Mouse (Mus musculus) olfactory bulb, adult 2 months (tissue): Measurements from ENCODE around the gene Lag3. TPM values are rescaled to one million over a fixed set of nuclear protein-coding genes. Genes with fewer than 3 reads are reported as not detected.

Experiments
- H3K27ac ChIP-seq: fragments of 200-500 bp; 2 replicates; pipeline ENCODE4 v1.5.1; 2012; ENCODE audit warnings: low read depth, low read length; ENCODE audit not compliant: insufficient read depth
- H3K4me1 ChIP-seq: fragments of 200-500 bp; 2 replicates; pipeline ENCODE4 v1.6.1; 2012; ENCODE audit warnings: low read length; ENCODE audit not compliant: control insufficient read depth, insufficient read depth
- H3K4me3 ChIP-seq: fragments of 200-500 bp; 2 replicates; pipeline ENCODE4 v1.5.1; 2012; ENCODE audit warnings: mild to moderate bottlenecking, low read depth, low read length, moderate library complexity; ENCODE audit not compliant: insufficient read depth
- CTCF ChIP-seq: fragments of 200-500 bp; IDR thresholded peaks from 2 replicates; pipeline ENCODE4 v1.5.1; 2012; ENCODE audit warnings: low read depth, mild to moderate bottlenecking, low read length, moderate library complexity; ENCODE audit not compliant: insufficient read depth
- POLR2A ChIP-seq: fragments of 200-500 bp; IDR thresholded peaks from 2 replicates; pipeline ENCODE4 v1.6.1; 2012; ENCODE audit warnings: mild to moderate bottlenecking, low read depth, low read length, moderate library complexity; ENCODE audit not compliant: insufficient read depth
- WGBS: fragments of 180-500 bp; shearing (Covaris S2); methylation state at CpG from one replicate; pipeline ENCODE4 v1.1.7; 2018; 5-methylcytosine and 5-hydroxymethylcytosine counted together
- polyA plus RNA-seq: library from polyadenylated mRNA; stranded (reverse); fragments of >200 nt; gene quantifications from 2 replicates; pipeline ENCODE4 v1.2.4, GENCODE M21; 2012; ENCODE audit warnings: low replicate concordance; ENCODE audit not compliant: missing spikeins, insufficient read depth, insufficient read length

The Lag3 gene
- polyA plus RNA-seq, 1 experiment: not detected

DNA sequence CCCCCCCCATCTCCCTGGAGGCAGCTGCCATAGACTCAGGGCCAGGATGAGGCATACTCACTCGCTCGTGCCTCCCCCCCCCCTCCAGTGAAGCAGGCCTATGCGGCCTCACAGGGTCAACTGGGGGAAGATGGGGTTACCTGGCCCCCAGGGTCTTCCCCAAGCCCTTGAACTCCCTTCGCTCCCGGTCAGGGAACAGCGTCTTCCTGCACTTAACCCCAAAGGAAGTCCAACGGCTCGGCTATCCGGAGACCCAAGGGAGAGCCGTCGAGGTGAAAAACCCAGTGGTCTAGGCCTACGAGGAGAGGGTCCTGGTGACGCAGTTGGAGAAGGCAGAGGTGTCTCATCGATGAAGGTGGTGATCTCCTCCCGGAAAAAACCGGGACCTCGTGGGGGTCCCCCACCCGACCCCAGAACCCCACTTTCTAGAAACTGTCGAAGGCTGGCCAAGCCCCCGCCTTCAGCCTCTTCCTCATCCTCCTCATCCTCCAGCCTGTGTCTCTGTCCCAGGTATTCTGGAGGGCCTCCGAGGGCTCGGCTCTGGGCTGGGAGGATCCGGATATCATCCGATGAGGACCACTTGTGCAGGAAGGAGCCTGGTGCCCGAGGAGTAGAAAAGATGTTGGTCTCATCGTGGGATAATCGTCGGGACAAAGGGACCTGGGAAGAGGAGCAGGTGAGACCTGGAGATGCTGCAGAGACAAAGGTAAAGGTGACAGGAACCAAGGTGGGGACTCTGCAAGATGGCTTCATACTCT, 52.8 kb downstream of the Lag3 start:
- H3K27ac ChIP-seq: no peak overlapping the region
- TF ChIP-seq POLR2A: no peak
- no peak for TF ChIP-seq CTCF
- H3K4me1 ChIP-seq: peaks cover 52% of the 10 kb centered on the region
- WGBS: 77% methylated on average over 28 of the region's 28 CpGs
- H3K4me3 ChIP-seq: no peak overlapping the region

DNA sequence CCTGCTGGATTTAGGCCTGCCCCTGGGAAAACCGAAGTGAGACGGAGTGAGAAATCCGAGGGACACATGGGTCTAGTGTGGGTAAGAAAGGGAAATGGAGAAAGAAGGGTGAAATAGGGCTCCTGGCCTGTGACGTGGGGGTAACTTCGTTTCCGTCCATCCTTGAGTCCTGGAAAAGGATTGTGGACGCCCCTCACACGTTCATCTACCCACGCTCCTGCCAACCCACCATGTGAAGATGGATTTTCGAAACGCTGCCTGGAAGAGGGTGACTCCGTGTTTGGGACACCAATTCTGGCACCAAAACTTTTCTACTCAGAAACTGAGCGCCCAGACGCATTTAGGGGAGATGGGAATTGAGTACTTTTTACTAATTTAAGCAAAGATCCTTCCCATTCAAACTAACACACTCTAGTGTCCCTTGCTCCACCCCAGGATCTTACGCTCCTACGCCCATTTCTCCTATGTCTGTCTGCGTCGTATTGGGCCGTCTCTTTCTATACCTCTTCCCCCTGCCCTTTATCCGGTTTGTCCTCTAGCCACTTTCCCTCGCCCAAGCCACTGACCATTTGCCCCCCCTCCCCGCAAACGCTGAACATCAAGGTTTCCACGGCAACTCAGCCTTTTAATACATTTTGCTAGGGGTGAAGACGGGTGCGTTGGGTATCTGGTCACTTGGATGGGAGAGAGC, 53.5 kb downstream of the Lag3 start:
- no peak for TF ChIP-seq POLR2A
- no peak for TF ChIP-seq CTCF
- Histone ChIP-seq H3K4me1 (peaks cover 52% of the 10 kb centered on the region), H3K4me3 (peak overlapping the region; percentile 61), H3K27ac (no peak overlapping the region)
- 16% methylated on average over 26 of the region's 26 CpGs for WGBS

DNA sequence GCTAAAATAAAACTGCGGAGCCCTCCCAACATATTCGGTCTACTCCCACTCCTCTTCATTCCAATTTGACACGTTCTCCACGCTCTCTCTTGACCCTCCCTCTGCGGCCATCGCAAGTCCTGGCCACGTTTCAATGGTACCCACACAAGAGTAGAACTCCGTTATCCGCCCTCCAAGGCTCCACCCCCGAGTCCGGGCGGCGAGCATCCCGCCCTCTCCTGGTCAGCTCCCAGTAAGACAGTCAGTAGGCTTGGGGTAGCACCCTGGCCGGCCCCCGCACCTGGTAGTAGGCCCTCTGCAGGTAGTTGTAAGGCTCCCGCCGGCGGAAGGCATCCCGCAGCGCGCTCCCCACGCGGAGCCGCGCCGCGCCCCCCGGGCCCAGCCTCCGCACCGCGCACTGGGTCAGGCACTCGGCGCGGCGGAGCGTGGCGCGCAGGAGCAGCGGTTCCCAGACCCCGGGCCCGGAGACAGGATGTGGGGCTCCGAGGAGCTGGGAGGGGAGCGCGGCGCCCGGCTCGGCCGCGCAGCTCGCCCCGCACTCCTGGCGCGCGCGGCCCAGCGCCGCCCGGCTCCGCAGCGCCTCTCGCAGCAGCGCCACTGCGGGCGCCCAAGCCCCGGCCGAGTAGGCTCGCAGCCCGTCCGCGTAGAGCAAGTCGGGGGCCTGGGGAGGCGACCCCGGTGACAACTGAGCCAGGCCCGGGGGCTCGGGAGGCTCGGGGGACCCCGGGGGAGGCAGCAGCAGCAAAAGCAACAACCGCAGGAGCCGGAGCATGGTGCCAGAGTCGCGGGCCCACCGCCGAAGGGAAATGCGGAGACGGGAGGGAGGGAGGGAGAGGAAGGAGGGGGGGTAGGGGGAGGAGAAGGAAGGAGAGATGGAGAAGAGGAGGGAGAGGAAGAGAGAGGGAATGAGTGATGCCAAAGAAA, 54.3 kb downstream of the Lag3 start, which contains the start of gene P3h3:
TSS of gene P3h3 (minus strand) at position 837 of the 924 bp plus-strand sequence.
- WGBS: under 1% methylated on average over 86 of the region's 86 CpGs
- Histone ChIP-seq H3K4me1 (peaks cover 52% of the 10 kb centered on the region), H3K4me3 (peak within 1 kb of the TSS; percentile 61), H3K27ac (peak within 1 kb of the TSS; percentile 78)
- TF ChIP-seq CTCF (peak; percentile 78), POLR2A (peak; percentile 62)

DNA sequence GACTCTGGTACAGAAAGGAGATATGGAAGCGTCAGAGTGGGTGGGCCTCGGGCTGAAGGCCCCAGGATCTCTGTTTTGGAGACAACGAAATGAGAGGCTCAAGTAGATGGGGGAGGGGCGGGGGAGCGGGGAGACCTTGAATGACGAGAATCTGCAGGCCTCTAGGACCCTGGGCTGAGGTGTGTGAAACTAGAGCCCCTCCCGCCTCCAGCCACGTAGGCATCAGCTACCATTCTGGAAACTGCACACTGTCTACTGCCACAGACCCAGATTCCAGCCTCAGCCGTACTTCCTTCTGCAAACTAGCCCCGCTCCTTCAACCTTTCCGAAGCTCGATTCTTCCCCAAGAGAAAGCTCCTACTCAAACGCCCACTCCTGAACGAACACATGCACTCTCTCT, 55.2 kb downstream of the Lag3 start:
- 8% methylated on average over 14 of the region's 14 CpGs for WGBS
- Histone ChIP-seq H3K27ac (peak overlapping the region; percentile 78), H3K4me3 (peak overlapping the region; percentile 61), H3K4me1 (peaks cover 45% of the 10 kb centered on the region)
- TF ChIP-seq POLR2A (no peak), CTCF (no peak)

DNA sequence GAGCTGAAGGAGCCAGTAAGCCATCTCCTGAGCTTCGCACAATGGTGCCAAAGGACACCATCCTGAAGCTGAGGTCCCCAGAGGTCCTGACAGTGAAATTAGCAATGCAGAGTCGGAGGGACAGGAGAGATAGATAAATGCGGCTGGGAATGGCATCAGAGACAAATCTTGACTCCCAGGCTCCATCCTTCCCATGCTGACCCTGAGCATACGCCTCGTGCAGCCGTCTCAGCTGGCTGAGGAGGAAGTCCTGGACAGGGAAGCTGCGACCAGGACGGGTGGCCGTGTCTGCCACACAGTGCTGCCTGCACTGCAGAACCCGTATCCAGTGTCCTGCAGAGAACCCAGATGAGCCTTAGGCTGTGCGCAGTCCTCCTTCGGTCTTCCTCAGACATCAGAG, 56.9 kb downstream of the Lag3 start:
- Histone ChIP-seq H3K27ac (no peak overlapping the region), H3K4me1 (peaks cover 30% of the 10 kb centered on the region), H3K4me3 (no peak overlapping the region)
- 77% methylated on average over 12 of the region's 12 CpGs for WGBS
- TF ChIP-seq CTCF (no peak), POLR2A (no peak)

Other genes with a start within 250 kb of the Lag3 start
- gene Lpcat3, start 248.7 kb downstream of the Lag3 start, polyA plus RNA-seq: not detected in 2 replicates
- gene Emg1, start 199.5 kb downstream of the Lag3 start, polyA plus RNA-seq: not detected in 2 replicates
- not detected in 2 replicates for gene Phb2, start 199.4 kb downstream of the Lag3 start, polyA plus RNA-seq
- gene Ptpn6, start 173.0 kb downstream of the Lag3 start, polyA plus RNA-seq: not detected in 2 replicates
- gene Grcc10, start 170.3 kb downstream of the Lag3 start, polyA plus RNA-seq: 1,072 TPM in 1 of 2 replicates, not detected in the other
- gene Gm45234, start 155.7 kb downstream of the Lag3 start, polyA plus RNA-seq: not detected in 2 replicates
- not detected in 2 replicates for gene Atn1, start 155.2 kb downstream of the Lag3 start, polyA plus RNA-seq
- 916 and 939 TPM in 2 replicates for gene Eno2, start 142.0 kb downstream of the Lag3 start, polyA plus RNA-seq
- not detected in 2 replicates for gene Lrrc23, start 132.0 kb downstream of the Lag3 start, polyA plus RNA-seq
- gene Spsb2, start 103.0 kb downstream of the Lag3 start, polyA plus RNA-seq: not detected in 2 replicates
- 644 TPM in 1 of 2 replicates, not detected in the other for gene Tpi1, start 97.4 kb downstream of the Lag3 start, polyA plus RNA-seq
- gene Usp5, start 82.2 kb downstream of the Lag3 start, polyA plus RNA-seq: 225 TPM in 1 of 2 replicates, not detected in the other
- not detected in 2 replicates for gene Cdca3, start 82.2 kb downstream of the Lag3 start, polyA plus RNA-seq
- not detected in 2 replicates for gene Gnb3, start 71.4 kb downstream of the Lag3 start, polyA plus RNA-seq
- gene P3h3, start 54.0 kb downstream of the Lag3 start, polyA plus RNA-seq: not detected in 2 replicates
- not detected in 2 replicates for gene Gpr162, start 47.7 kb downstream of the Lag3 start, polyA plus RNA-seq
- gene Cd4, start 23.5 kb downstream of the Lag3 start, polyA plus RNA-seq: 395 and 682 TPM in 2 replicates
- not detected in 2 replicates for gene Ptms, start 8.4 kb upstream of the Lag3 start, polyA plus RNA-seq
- gene Mlf2, start 19.7 kb upstream of the Lag3 start, polyA plus RNA-seq: not detected in 2 replicates
- 255 TPM in 1 of 2 replicates, not detected in the other for gene Cops7a, start 53.8 kb upstream of the Lag3 start, polyA plus RNA-seq
- gene Pianp, start 85.0 kb upstream of the Lag3 start, polyA plus RNA-seq: not detected in 2 replicates
- gene Zfp384, start 97.4 kb upstream of the Lag3 start, polyA plus RNA-seq: 212 TPM in 1 of 2 replicates, not detected in the other
- not detected in 2 replicates for gene Ing4, start 128.1 kb upstream of the Lag3 start, polyA plus RNA-seq
- not detected in 2 replicates for gene Acrbp, start 138.0 kb upstream of the Lag3 start, polyA plus RNA-seq
- not detected in 2 replicates for gene Lpar5, start 156.2 kb upstream of the Lag3 start, polyA plus RNA-seq
- gene Chd4, start 184.3 kb upstream of the Lag3 start, polyA plus RNA-seq: 91.6 and 138 TPM in 2 replicates
- not detected in 2 replicates for gene Nop2, start 220.2 kb upstream of the Lag3 start, polyA plus RNA-seq
- not detected in 2 replicates for gene Iffo1, start 233.5 kb upstream of the Lag3 start, polyA plus RNA-seq